Mouse (Mus musculus): Measurements from ENCODE around the gene Zfp872.

DNA sequence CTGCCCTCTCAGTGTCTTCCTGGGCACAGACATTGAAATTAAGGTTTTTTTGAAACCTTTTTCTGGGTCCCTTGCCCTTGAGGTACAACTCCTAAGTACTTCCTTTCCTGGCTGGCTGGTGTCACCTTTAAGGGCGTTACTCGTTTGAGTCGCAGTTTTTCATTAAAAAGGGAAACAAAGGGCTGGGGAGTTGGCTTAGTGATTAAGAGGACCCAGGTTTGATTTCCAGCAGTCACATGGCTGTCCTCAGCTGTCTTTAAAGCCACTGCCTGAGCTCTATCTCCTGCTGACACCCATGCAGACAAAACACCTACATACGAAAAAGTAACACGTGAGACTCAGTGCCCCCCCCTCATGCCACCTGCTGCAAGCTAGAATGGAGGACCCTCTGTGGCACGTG lies 21.9 kb upstream of the Zfp872 start:
- TF ChIP-seq CTCF (IDR thresholded peaks at IDR 0.05; ENCODE audit: insufficient read depth, low read length): no peak
- TF ChIP-seq POLR2A (IDR thresholded peaks at IDR 0.05; ENCODE audit: borderline replicate concordance, extremely low read depth, low read depth, low read length): no peak
